Mouse (Mus musculus) retina, embryonic 14.5 days (tissue): ENCODE measurements around the gene Gltpd2.
"Not testable (repeated sequence)": the region's sequence is repeated elsewhere in the genome, so short reads cannot be mapped to it uniquely, and the experiment has no call there.

Experiments
- DNase-seq: peaks from one replicate; pipeline ENCODE4 v3.0.0-alpha.2; 2015; ENCODE audit warnings: low spot score

Gene Gltpd2

GRCm38 (mm10) chr11:70516352-70516751, 2.6 kb upstream of the Gltpd2 start:
- peak; percentile 80 for DNase-seq

- no peak for DNase-seq
Measured at GRCm38 (mm10) chr11:70518436-70518835, 560 bp upstream of the Gltpd2 start.

GRCm38 (mm10) chr11:70520178-70520769, 1.3 kb downstream of the Gltpd2 start:
- DNase-seq = peak; percentile 55

GRCm38 (mm10) chr11:70523306-70523989, 4.5 kb downstream of the Gltpd2 start:
- peak; percentile 27 for DNase-seq

GRCm38 (mm10) chr11:70524782-70525181, 5.8 kb downstream of the Gltpd2 start:
- no peak for DNase-seq

- peak; percentile 97 for DNase-seq
Measured at GRCm38 (mm10) chr11:70525184-70525678, 6.2 kb downstream of the Gltpd2 start, which contains the start of gene Psmb6. Gene Psmb6 (plus strand): TSS chr11:70525367.

GRCm38 (mm10) chr11:70525726-70526125, 6.7 kb downstream of the Gltpd2 start:
- no peak for DNase-seq

- DNase-seq = no peak
Measured at GRCm38 (mm10) chr11:70526211-70526610, 7.2 kb downstream of the Gltpd2 start.

GRCm38 (mm10) chr11:70528610-70529009, 9.6 kb downstream of the Gltpd2 start:
- DNase-seq = no peak

GRCm38 (mm10) chr11:70531065-70531464, 12.1 kb downstream of the Gltpd2 start:
- DNase-seq = not testable (repeated sequence)

GRCm38 (mm10) chr11:70532839-70533238, 13.8 kb downstream of the Gltpd2 start, which contains the start of gene Gm40193:
Gene Gm40193 (minus strand): TSS chr11:70532939.
- no peak for DNase-seq

GRCm38 (mm10) chr11:70539423-70539822, 20.4 kb downstream of the Gltpd2 start:
- no peak for DNase-seq

- peak; percentile 85 for DNase-seq
Measured at GRCm38 (mm10) chr11:70539877-70540587, 21.0 kb downstream of the Gltpd2 start, which contains the start of gene Pld2. Gene Pld2 (plus strand): TSS chr11:70540064.

GRCm38 (mm10) chr11:70540928-70541327, 21.9 kb downstream of the Gltpd2 start:
- no peak for DNase-seq

GRCm38 (mm10) chr11:70541415-70541814, 22.4 kb downstream of the Gltpd2 start:
- no peak for DNase-seq

- no peak for DNase-seq
Measured at GRCm38 (mm10) chr11:70544496-70544895, 25.5 kb downstream of the Gltpd2 start.

- DNase-seq = no peak
Measured at GRCm38 (mm10) chr11:70551526-70551925, 32.5 kb downstream of the Gltpd2 start.

GRCm38 (mm10) chr11:70553940-70554339, 34.9 kb downstream of the Gltpd2 start:
- no peak for DNase-seq

GRCm38 (mm10) chr11:70557545-70557944, 38.5 kb downstream of the Gltpd2 start:
- no peak for DNase-seq

GRCm38 (mm10) chr11:70561937-70562286, 42.9 kb downstream of the Gltpd2 start:
- no peak for DNase-seq

- peak; percentile 92 for DNase-seq
Measured at GRCm38 (mm10) chr11:70562287-70562994, 43.4 kb downstream of the Gltpd2 start, which contains the start of gene Mink1. Gene Mink1 (plus strand): TSS chr11:70562881.

- no peak for DNase-seq
Measured at GRCm38 (mm10) chr11:70562995-70563469, 44.0 kb downstream of the Gltpd2 start.
